ENCODE assay signal across 18 mouse cellular contexts in genomic region chr2:60003038-60003664, GRCm38 (mm10).
DNase-seq lines count a peak whose midpoint lies in the region; ATAC-seq and TF ChIP-seq lines count a peak whose summit lies in the region.
"Had no signal": no experiment of that assay in that cellular context is flagged by ENCODE, and none has a peak within 500 bp of the region (broad histone marks: within the 10 kb centered on the region; RNA-seq: fewer than 3 reads in every experiment).

No protein-coding gene starts in this region.

- H3K27ac ChIP-seq in heart, postnatal 0 days (ENCODE audit: low read depth), result peak overlapping the region; percentile 23; the same call in 1 of the 2 replicates
- H3K27ac ChIP-seq in MEL (ENCODE audit: control insufficient read depth, low read depth, low read length), result no peak overlapping the region
- peak overlapping the region; percentile 64; the same call in 1 of the 2 replicates for H3K27ac ChIP-seq in intestine, embryonic 15.5 days
- H3K27ac ChIP-seq: embryonic facial prominence, embryonic 13.5 days; hindbrain, embryonic 12.5 days; neural tube, embryonic 12.5 days had no signal

- WGBS in heart, postnatal 0 days, result 42% methylated on average over 5 of the region's 5 CpGs
- WGBS in intestine, embryonic 15.5 days, result 49% methylated on average over 5 of the region's 5 CpGs

- no peaks in the 10 kb centered on the region for H3K79me2 ChIP-seq in MEL (ENCODE audit: control insufficient read depth, insufficient read depth, low read length, poor library complexity)

- H3K36me3 ChIP-seq in heart, postnatal 0 days (replicated peaks; ENCODE audit: control insufficient read depth, insufficient read depth, low read length), result peaks cover 27% of the 10 kb centered on the region
- peaks cover 0 to 9% of the 10 kb centered on the region in 2 experiments; a peak in 2 of 4 replicates for H3K36me3 ChIP-seq in MEL (ENCODE audit: control insufficient read depth in 1 of 2, insufficient read depth in 2 of 2, low read length in 2 of 2)
- H3K36me3 ChIP-seq in intestine, embryonic 15.5 days, result 0 out of 2 replicates have a peak, but pooled peaks cover 3% of the 10 kb centered on the region

- no peaks in the 10 kb centered on the region for H3K27me3 ChIP-seq in heart, postnatal 0 days (ENCODE audit: control insufficient read depth, insufficient read depth, low read length)
- H3K27me3 ChIP-seq in MEL (ENCODE audit: control insufficient read depth in 1 of 2, insufficient read depth in 2 of 2, low read length in 2 of 2), result no peaks in the 10 kb centered on the region
- H3K27me3 ChIP-seq in intestine, embryonic 15.5 days (replicated peaks), result no peaks in the 10 kb centered on the region
- H3K27me3 ChIP-seq: embryonic facial prominence, embryonic 13.5 days; hindbrain, embryonic 12.5 days; neural tube, embryonic 12.5 days had no signal

- 0 out of 2 replicates have a peak, but pooled peaks have one; percentile 33 for ATAC-seq in heart, postnatal 0 days (ENCODE audit: insufficient read depth, low read depth)
- peak; percentile 76 for ATAC-seq in intestine, embryonic 15.5 days
- ATAC-seq in megakaryocyte progenitor cell, adult 5-6 weeks (replicated peaks; ENCODE audit: poor library complexity), result peak; percentile 76
- ATAC-seq: forebrain, postnatal 0 days had no signal

- TF ChIP-seq RAD21 in MEL (IDR thresholded peaks at IDR 0.05; ENCODE audit: low read depth, low read length), result no peak

- TF ChIP-seq EP300 in heart, postnatal 0 days (IDR thresholded peaks at IDR 0.05; ENCODE audit: low read depth), result no peak
- peak; percentile 82 to 83 for TF ChIP-seq EP300 in MEL (IDR thresholded peaks at IDR 0.05; ENCODE audit: low read depth in 1 of 2, low read length in 2 of 2)

- H3K4me1 ChIP-seq in heart, postnatal 0 days (ENCODE audit: control insufficient read depth, insufficient read depth), result no peaks in the 10 kb centered on the region
- H3K4me1 ChIP-seq in MEL (ENCODE audit: control insufficient read depth in 1 of 2, insufficient read depth in 2 of 2, low read length in 2 of 2), result peaks cover 5 to 8% of the 10 kb centered on the region in 2 experiments; a peak in 3 of 4 replicates
- H3K4me1 ChIP-seq in intestine, embryonic 15.5 days (replicated peaks), result no peaks in the 10 kb centered on the region
- H3K4me1 ChIP-seq: embryonic facial prominence, embryonic 13.5 days; hindbrain, embryonic 12.5 days; neural tube, embryonic 12.5 days had no signal

- H3K4me3 ChIP-seq in heart, postnatal 0 days (ENCODE audit: low read depth, low read length), result no peak overlapping the region
- no peak overlapping the region for H3K4me3 ChIP-seq in MEL (ENCODE audit: control insufficient read depth in 1 of 2, insufficient read depth in 1 of 2, low read depth in 2 of 2, low read length in 2 of 2)
- no peak overlapping the region for H3K4me3 ChIP-seq in intestine, embryonic 15.5 days (replicated peaks)
- H3K4me3 ChIP-seq: embryonic facial prominence, embryonic 13.5 days; hindbrain, embryonic 12.5 days; neural tube, embryonic 12.5 days had no signal

- no peak for TF ChIP-seq CTCF in heart, postnatal 0 days (IDR thresholded peaks at IDR 0.05; ENCODE audit: low read depth)
- no peak for TF ChIP-seq CTCF in MEL (IDR thresholded peaks at IDR 0.05 in 2 of 3, conservative IDR thresholded peaks at IDR 0.05 in 1 of 3; ENCODE audit: control insufficient read depth in 1 of 3, insufficient read depth in 1 of 3, low read depth in 2 of 3, low read length in 3 of 3, poor library complexity in 1 of 3, severe bottlenecking in 1 of 3)

- no peak overlapping the region for H3K9ac ChIP-seq in heart, postnatal 0 days (replicated peaks; ENCODE audit: low read depth, low read length)
- H3K9ac ChIP-seq in MEL (ENCODE audit: control insufficient read depth, low read depth, low read length, poor library complexity, severe bottlenecking), result no peak overlapping the region
- H3K9ac ChIP-seq in intestine, embryonic 15.5 days, result no peak overlapping the region
- H3K9ac ChIP-seq: embryonic facial prominence, embryonic 13.5 days; forebrain, postnatal 0 days; hindbrain, embryonic 12.5 days; neural tube, embryonic 12.5 days had no signal

- intact Hi-C loops in heart, postnatal 10 days (cut with DNase I), result no loop called here

- DNase-seq in heart, postnatal 0 days (ENCODE audit: low spot score), result no peak
- DNase-seq in heart, postnatal 10 days, result no peak
- peak; percentile 25 for DNase-seq in MEL (ENCODE audit: low read depth, low spot score)
- DNase-seq in cerebellum, adult 8-10 months, result no peak
- no peak for DNase-seq in adrenal gland, postnatal 25 days
- DNase-seq: adrenal gland, adult 2 months; cerebellum, adult 9-10 months; forebrain, postnatal 0 days; kidney, adult 11 months; kidney, postnatal 10 days; lung, postnatal 14 days; spleen, adult 18-20 months; thymus, postnatal 14 days had no signal

- no peak overlapping the region for H3K4me2 ChIP-seq in heart, postnatal 0 days (ENCODE audit: low read depth, low read length)
- no peak overlapping the region for H3K4me2 ChIP-seq in intestine, embryonic 15.5 days (replicated peaks)
- H3K4me2 ChIP-seq: embryonic facial prominence, embryonic 13.5 days; hindbrain, embryonic 12.5 days; neural tube, embryonic 12.5 days had no signal

- no peaks in the 10 kb centered on the region for H3K9me3 ChIP-seq in heart, postnatal 0 days (replicated peaks; ENCODE audit: control insufficient read depth, low read length)
- no peaks in the 10 kb centered on the region for H3K9me3 ChIP-seq in MEL (replicated peaks; ENCODE audit: insufficient read depth, low read length)
- H3K9me3 ChIP-seq in intestine, embryonic 15.5 days, result no peaks in the 10 kb centered on the region
- H3K9me3 ChIP-seq: embryonic facial prominence, embryonic 13.5 days; hindbrain, embryonic 12.5 days; neural tube, embryonic 12.5 days had no signal

- TF ChIP-seq POLR2A in MEL (IDR thresholded peaks at IDR 0.05; ENCODE audit: control insufficient read depth in 1 of 2, insufficient read depth in 1 of 2, low read depth in 1 of 2, low read length in 2 of 2, poor library complexity in 1 of 2), result no peak

TF ChIP-seq in MEL, 35 proteins besides CTCF, POLR2A, EP300 and RAD21:
- TF ChIP-seq TCF12 (IDR thresholded peaks at IDR 0.05; ENCODE audit: low read depth, low read length), result peak; percentile 55; the same call in 1 of the 2 replicates
- TF ChIP-seq CHD2 (IDR thresholded peaks at IDR 0.05; ENCODE audit: low read length), result no peak
- TF ChIP-seq MAZ (IDR thresholded peaks at IDR 0.05; ENCODE audit: low read depth, low read length), result no peak
- no peak for TF ChIP-seq UBTF (IDR thresholded peaks at IDR 0.05; ENCODE audit: borderline replicate concordance, insufficient read depth, low read depth, low read length)
- TF ChIP-seq HCFC1 (IDR thresholded peaks at IDR 0.05; ENCODE audit: low read depth, low read length), result no peak
- no peak for TF ChIP-seq GABPA (IDR thresholded peaks at IDR 0.05; ENCODE audit: low read depth, low read length)
- TF ChIP-seq MAX (IDR thresholded peaks at IDR 0.05; ENCODE audit: low read length), result no peak
- peak; percentile 87 for TF ChIP-seq ETS1 (IDR thresholded peaks at IDR 0.05; ENCODE audit: low read depth, low read length)
- TF ChIP-seq ELF1 (IDR thresholded peaks at IDR 0.05; ENCODE audit: low read depth, low read length), result no peak
- TF ChIP-seq SIN3A (IDR thresholded peaks at IDR 0.05; ENCODE audit: low read length), result no peak
- no peak for TF ChIP-seq NELFE (IDR thresholded peaks at IDR 0.05; ENCODE audit: low read depth, low read length)
- TF ChIP-seq MYC (IDR thresholded peaks at IDR 0.05; ENCODE audit: low read depth, low read length), result no peak
- TF ChIP-seq GATA1 (IDR thresholded peaks at IDR 0.05; ENCODE audit: low read depth, low read length), result peak; percentile 86
- TF ChIP-seq TBP (IDR thresholded peaks at IDR 0.05; ENCODE audit: low read depth, low read length), result no peak
- no peak for TF ChIP-seq ZNF384 (IDR thresholded peaks at IDR 0.05; ENCODE audit: low read depth, low read length)
- TF ChIP-seq MEF2A (IDR thresholded peaks at IDR 0.05; ENCODE audit: extremely low read depth, insufficient replicate concordance, low read depth, low read length, poor library complexity, severe bottlenecking), result no peak
- TF ChIP-seq BHLHE40 (IDR thresholded peaks at IDR 0.05; ENCODE audit: borderline replicate concordance, low read depth, low read length), result no peak; the same call in 1 of the 2 replicates
- TF ChIP-seq ZC3H11A (IDR thresholded peaks at IDR 0.05; ENCODE audit: low read depth, low read length), result no peak
- TF ChIP-seq SMC3 (IDR thresholded peaks at IDR 0.05; ENCODE audit: low read depth, low read length), result no peak
- no peak for TF ChIP-seq USF2 (IDR thresholded peaks at IDR 0.05; ENCODE audit: borderline replicate concordance in 1 of 2, insufficient read depth in 1 of 2, low read depth in 1 of 2, low read length in 2 of 2)
- TF ChIP-seq ZKSCAN1 (IDR thresholded peaks at IDR 0.05; ENCODE audit: low read depth, low read length), result no peak
- peak; percentile 82 for TF ChIP-seq RCOR1 (IDR thresholded peaks at IDR 0.05; ENCODE audit: low read depth, low read length)
- TF ChIP-seq CHD1 (IDR thresholded peaks at IDR 0.05; ENCODE audit: low read depth, low read length), result no peak
- TF ChIP-seq ZMIZ1 (IDR thresholded peaks at IDR 0.05; ENCODE audit: low read depth, low read length), result no peak
- no peak for TF ChIP-seq POLR2AphosphoS2 (IDR thresholded peaks at IDR 0.05; ENCODE audit: low read length)
- TF ChIP-seq TAL1 (IDR thresholded peaks at IDR 0.05; ENCODE audit: low read length), result no peak
- peak; percentile 51; the same call in 1 of the 2 replicates for TF ChIP-seq NRF1 (IDR thresholded peaks at IDR 0.05; ENCODE audit: insufficient read depth, low read depth, low read length, poor library complexity, severe bottlenecking)
- TF ChIP-seq POLR2AphosphoS5 (IDR thresholded peaks at IDR 0.05; ENCODE audit: borderline replicate concordance, low read depth, low read length), result no peak
